Mouse (Mus musculus): ENCODE data around the gene Gm29423. TPM values are rescaled to one million over a fixed set of nuclear protein-coding genes. Genes with fewer than 3 reads are reported as not detected.
"Not testable (repeated sequence)": the region's sequence is repeated elsewhere in the genome, so short reads cannot be mapped to it uniquely, and the experiment has no call there.

Gm29423 gene
- not detected for total RNA-seq (2021)
- long read RNA-seq, experiment 1: 0 reads
- long read RNA-seq, experiment 2: 0 reads

DNA sequence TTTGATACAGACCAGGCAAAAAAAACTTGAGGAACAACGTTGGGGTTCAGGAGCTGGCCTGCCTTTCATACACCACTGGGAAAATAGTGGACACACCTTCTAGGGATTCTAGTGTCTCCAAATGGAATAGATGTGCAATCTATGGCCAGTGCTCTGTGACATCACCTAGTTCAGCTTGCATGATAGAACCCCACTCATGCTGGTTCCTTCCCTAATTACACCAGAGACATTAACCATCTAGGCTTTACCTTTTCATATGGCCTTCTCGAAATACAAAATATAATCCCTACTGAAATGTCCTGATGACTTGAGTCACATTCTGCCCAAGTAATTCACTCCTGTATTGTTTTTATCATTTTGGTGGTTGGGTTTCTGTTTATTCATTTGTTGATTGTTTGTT is at the start of gene Gm29423, which contains the start of gene Gm29644:
Gene Gm29423 (minus strand): TSS at position 101 of the 400 bp plus-strand sequence.
Gene Gm29644 (minus strand): TSS at position 157 of the 400 bp plus-strand sequence.
- not testable (repeated sequence) for DNase-seq (ENCODE audit: low spot score in 2 of 2)

DNA sequence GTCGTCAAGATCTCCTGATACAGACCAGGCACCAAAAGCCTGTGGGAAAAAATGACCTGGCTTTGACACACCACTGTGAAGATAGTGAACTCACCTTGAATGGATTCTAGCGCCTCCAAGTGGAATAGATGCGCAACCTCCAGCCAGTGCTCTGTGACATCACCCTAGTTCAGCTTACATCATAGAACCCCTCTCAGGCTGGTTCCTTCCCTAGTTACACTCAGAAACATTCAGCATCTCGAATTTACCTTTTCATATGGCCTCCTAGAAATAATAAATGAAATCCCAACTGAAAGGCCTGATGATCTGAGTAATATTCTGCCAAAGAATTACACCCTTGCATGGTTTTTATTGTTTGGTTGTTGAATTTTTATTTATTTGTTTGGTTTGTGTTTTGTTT is 29.5 kb downstream of the Gm29423 start, which contains the start of gene Gm21118:
Gene Gm21118 (minus strand): TSS at position 101 of the 400 bp plus-strand sequence.
- DNase-seq (ENCODE audit: low spot score in 2 of 2): not testable (repeated sequence)

Other genes starting within 250 kb of the Gm29423 start
- not detected for gene Gm21118, start 29.6 kb downstream of the Gm29423 start, total RNA-seq (2021)
- gene Gm29644, start 56 bp upstream of the Gm29423 start, total RNA-seq (2021): not detected
- gene Gm20888, start 138.6 kb upstream of the Gm29423 start, total RNA-seq (2021): not detected